Mouse (Mus musculus) forebrain, embryonic 14.5 days (tissue): ENCODE measurements around the gene Car14. TPM values are rescaled to one million over a fixed set of nuclear protein-coding genes. Genes with fewer than 3 reads are reported as not detected.

Source experiments
- ATAC-seq: fragments of 200-750 bp; cut with Nextera tagmentation; 2 replicates; pipeline ENCODE4 v1.8.0; 2017; ENCODE audit warnings: mild to moderate bottlenecking, moderate library complexity
- DNase-seq: peaks from one replicate; pipeline ENCODE4 v3.0.0-alpha.2; 2015; ENCODE audit warnings: low spot score
- H3K27ac ChIP-seq: fragments of 300-500 bp; sonication (generic); 2 replicates; pipeline ENCODE4 v1.5.1; 2014; ENCODE audit warnings: low read depth, mild to moderate bottlenecking, control low read depth, low read length, moderate library complexity
- H3K27me3 ChIP-seq: fragments of 300-500 bp; sonication (generic); replicated peaks from 2 replicates; pipeline ENCODE4 v1.6.1; 2014; ENCODE audit warnings: low read length, control low read depth, mixed read lengths; ENCODE audit not compliant: control insufficient read depth, insufficient read depth
- H3K36me3 ChIP-seq: fragments of 300-500 bp; sonication (generic); 2 replicates; pipeline ENCODE4 v1.6.1; 2014; ENCODE audit warnings: low read length, control low read depth; ENCODE audit not compliant: control insufficient read depth, insufficient read depth
- H3K4me1 ChIP-seq: fragments of 300-500 bp; sonication (generic); 2 replicates; pipeline ENCODE4 v1.6.1; 2014; ENCODE audit warnings: antibody characterized with exemption, low read length, control low read depth; ENCODE audit not compliant: control insufficient read depth, insufficient read depth
- H3K4me2 ChIP-seq: fragments of 300-500 bp; sonication (generic); 2 replicates; pipeline ENCODE4 v1.6.1; 2014; ENCODE audit warnings: mild to moderate bottlenecking, control low read depth, low read length
- H3K4me3 ChIP-seq: fragments of 300-500 bp; sonication (generic); 2 replicates; pipeline ENCODE4 v1.5.1; 2014; ENCODE audit warnings: low read depth, low read length, control low read depth
- H3K9ac ChIP-seq: fragments of 300-500 bp; sonication (generic); 2 replicates; pipeline ENCODE4 v1.6.1; 2014; ENCODE audit warnings: mild to moderate bottlenecking, low read length, control low read depth, moderate library complexity
- H3K9me3 ChIP-seq: fragments of 300-500 bp; sonication (generic); replicated peaks from 2 replicates; pipeline ENCODE4 v1.6.1; 2016; ENCODE audit warnings: low read length, control low read depth, mixed read lengths; ENCODE audit not compliant: control insufficient read depth
- WGBS: fragments of 180-500 bp; shearing (Covaris S2); extraction: QIAGEN DNeasy Blood & Tissue Kit; methylation state at CpG from one replicate; pipeline ENCODE4 v1.1.7; 2014; 5-methylcytosine and 5-hydroxymethylcytosine counted together
- polyA plus RNA-seq: library from polyadenylated mRNA; unstranded; fragments of >200 nt; fragmentation: Nextera tagmentation; extraction: Ambion mirVana; gene quantifications from 2 replicates; pipeline ENCODE4 v1.2.1, GENCODE M21; 2014

Gene Car14
- polyA plus RNA-seq, 1 experiment from 2014 or later: 19.9 TPM

GRCm38 (mm10) chr3:95914706-95915105 is 10.2 kb upstream of the Car14 start:
- H3K4me2 ChIP-seq: no peak overlapping the region
- no peaks in the 10 kb centered on the region for H3K36me3 ChIP-seq
- WGBS: 92% methylated on average over 4 of the region's 4 CpGs
- H3K4me1 ChIP-seq: no peaks in the 10 kb centered on the region
- no peak overlapping the region for H3K27ac ChIP-seq
- ATAC-seq (no peak), DNase-seq (no peak)
- no peak overlapping the region for H3K9ac ChIP-seq
- H3K27me3 ChIP-seq: no peaks in the 10 kb centered on the region
- no peak overlapping the region for H3K4me3 ChIP-seq
- no peaks in the 10 kb centered on the region for H3K9me3 ChIP-seq

- DNase-seq: no peak
- H3K9me3 ChIP-seq: no peaks in the 10 kb centered on the region
- no peak for ATAC-seq
- H3K4me3 ChIP-seq: no peak overlapping the region
- 46% methylated on average over 4 of the region's 4 CpGs for WGBS
- H3K4me1 ChIP-seq: peaks cover 14% of the 10 kb centered on the region
- no peak overlapping the region for H3K27ac ChIP-seq
- no peak overlapping the region for H3K9ac ChIP-seq
- no peaks in the 10 kb centered on the region for H3K36me3 ChIP-seq
- H3K4me2 ChIP-seq: no peak overlapping the region
- H3K27me3 ChIP-seq: no peaks in the 10 kb centered on the region
Observed at GRCm38 (mm10) chr3:95907613-95908012, 3.1 kb upstream of the Car14 start.

GRCm38 (mm10) chr3:95906860-95907259 is 2.4 kb upstream of the Car14 start:
- Histone ChIP-seq H3K9me3 (no peaks in the 10 kb centered on the region), H3K9ac (no peak overlapping the region), H3K4me2 (peak overlapping the region; percentile 72), H3K4me1 (peaks cover 14% of the 10 kb centered on the region), H3K27me3 (no peaks in the 10 kb centered on the region), H3K27ac (no peak overlapping the region), H3K4me3 (peak overlapping the region; percentile 2; the same call in 1 of the 2 replicates), H3K36me3 (no peaks in the 10 kb centered on the region)
- DNase-seq: peak; percentile 60
- under 1% methylated on average over 12 of the region's 12 CpGs for WGBS
- ATAC-seq: no peak

- Histone ChIP-seq H3K27me3 (no peaks in the 10 kb centered on the region), H3K4me3 (peak overlapping the region; percentile 32), H3K27ac (no peak overlapping the region), H3K9ac (peak overlapping the region; percentile 59; the same call in 1 of the 2 replicates), H3K4me1 (peaks cover 14% of the 10 kb centered on the region), H3K9me3 (no peaks in the 10 kb centered on the region), H3K36me3 (no peaks in the 10 kb centered on the region), H3K4me2 (peak overlapping the region; percentile 72)
- 0 out of 2 replicates have a peak, but pooled peaks have one; percentile 36 for ATAC-seq
- 0% methylated on average over 12 of the region's 12 CpGs for WGBS
- DNase-seq: peak; percentile 72
Observed at GRCm38 (mm10) chr3:95905940-95906492, 1.5 kb upstream of the Car14 start.

GRCm38 (mm10) chr3:95905146-95905939 is 852 bp upstream of the Car14 start:
- H3K36me3 ChIP-seq: no peaks in the 10 kb centered on the region
- H3K4me2 ChIP-seq: peak overlapping the region; percentile 72
- WGBS: under 1% methylated on average over 18 of the region's 18 CpGs
- no peaks in the 10 kb centered on the region for H3K27me3 ChIP-seq
- peak; percentile 63 for DNase-seq
- peak; percentile 56 for ATAC-seq
- H3K4me1 ChIP-seq: peaks cover 14% of the 10 kb centered on the region
- H3K4me3 ChIP-seq: peak overlapping the region; percentile 32
- H3K9ac ChIP-seq: peak overlapping the region; percentile 59
- H3K9me3 ChIP-seq: no peaks in the 10 kb centered on the region
- peak overlapping the region; percentile 33; the same call in 1 of the 2 replicates for H3K27ac ChIP-seq

GRCm38 (mm10) chr3:95903753-95904502 is 563 bp downstream of the Car14 start:
- Histone ChIP-seq H3K27me3 (no peaks in the 10 kb centered on the region), H3K4me2 (peak overlapping the region; percentile 72), H3K9ac (peak overlapping the region; percentile 59), H3K27ac (no peak overlapping the region), H3K4me3 (peak overlapping the region; percentile 32), H3K4me1 (peaks cover 14% of the 10 kb centered on the region), H3K36me3 (no peaks in the 10 kb centered on the region), H3K9me3 (no peaks in the 10 kb centered on the region)
- WGBS: 2% methylated on average over 15 of the region's 15 CpGs
- ATAC-seq (0 out of 2 replicates have a peak, but pooled peaks have one; percentile 19), DNase-seq (no peak)

GRCm38 (mm10) chr3:95902643-95903042 is 1.8 kb downstream of the Car14 start:
- H3K9me3 ChIP-seq: no peaks in the 10 kb centered on the region
- H3K36me3 ChIP-seq: peaks cover 12% of the 10 kb centered on the region
- H3K27me3 ChIP-seq: no peaks in the 10 kb centered on the region
- H3K27ac ChIP-seq: no peak overlapping the region
- H3K4me3 ChIP-seq: no peak overlapping the region
- no peak overlapping the region for H3K9ac ChIP-seq
- WGBS: 26% methylated on average over 6 of the region's 6 CpGs
- DNase-seq (no peak), ATAC-seq (no peak)
- peak overlapping the region; percentile 18 for H3K4me2 ChIP-seq
- peaks cover 14% of the 10 kb centered on the region for H3K4me1 ChIP-seq

GRCm38 (mm10) chr3:95902373-95902625 is 2.2 kb downstream of the Car14 start:
- no peak overlapping the region for H3K27ac ChIP-seq
- H3K4me3 ChIP-seq: no peak overlapping the region
- H3K36me3 ChIP-seq: peaks cover 12% of the 10 kb centered on the region
- ATAC-seq (no peak), DNase-seq (no peak)
- no peaks in the 10 kb centered on the region for H3K9me3 ChIP-seq
- H3K27me3 ChIP-seq: no peaks in the 10 kb centered on the region
- H3K4me1 ChIP-seq: peaks cover 14% of the 10 kb centered on the region
- H3K9ac ChIP-seq: no peak overlapping the region
- peak overlapping the region; percentile 18; the same call in 1 of the 2 replicates for H3K4me2 ChIP-seq
